Mouse (Mus musculus): ENCODE measurements at regions not wholly inside any gene's neighbourhood (a gene's known extent, or its start where the extent isn't known, plus 50 kb on each side); places are given as distances from the start of the nearest gene placed in this dataset.

- TF ChIP-seq CTCF (IDR thresholded peaks at IDR 0.05) (no peak), EP300 (IDR thresholded peaks at IDR 0.05) (no peak)
Measured at GRCm38 (mm10) chr5:139613601-139614000, 70.3 kb downstream of the Uncx start.

Measured in lung, postnatal 0 days (tissue).